Mouse (Mus musculus): Measurements from ENCODE around the gene Mars. TPM values are rescaled to one million over a fixed set of nuclear protein-coding genes. Genes with fewer than 3 reads are reported as not detected.

Gene Mars
- polyA plus RNA-seq, 1 experiment from 2014 or later = 104 TPM

- Histone ChIP-seq H3K9me3 (replicated peaks; ENCODE audit: control insufficient read depth, low read length) (no peaks in the 10 kb centered on the region), H3K9ac (ENCODE audit: low read depth, low read length) (no peak overlapping the region), H3K4me3 (ENCODE audit: low read depth, low read length) (no peak overlapping the region), H3K4me1 (ENCODE audit: control insufficient read depth, insufficient read depth, low read length) (peaks cover 35% of the 10 kb centered on the region), H3K27me3 (ENCODE audit: control insufficient read depth, insufficient read depth, low read length) (no peaks in the 10 kb centered on the region), H3K36me3 (ENCODE audit: control insufficient read depth, insufficient read depth, low read length) (peaks cover 30% of the 10 kb centered on the region), H3K27ac (ENCODE audit: low read depth, low read length) (no peak overlapping the region), H3K4me2 (no peak overlapping the region)
- ATAC-seq (replicated peaks; ENCODE audit: insufficient number of reproducible peaks, low FRiP score, low TSS enrichment) = no peak
- 85% methylated on average over 3 of the region's 3 CpGs for WGBS (ENCODE audit: insufficient replicate concordance)
Observed at GRCm38 (mm10) chr10:127293590-127294113, 17.9 kb downstream of the Mars start.

GRCm38 (mm10) chr10:127292987-127293538 is 18.5 kb downstream of the Mars start:
- no peak overlapping the region for H3K9ac ChIP-seq (ENCODE audit: low read depth, low read length)
- H3K36me3 ChIP-seq (ENCODE audit: control insufficient read depth, insufficient read depth, low read length) = peaks cover 30% of the 10 kb centered on the region
- 70% methylated on average over 6 of the region's 6 CpGs for WGBS (ENCODE audit: insufficient replicate concordance)
- peaks cover 36% of the 10 kb centered on the region for H3K4me1 ChIP-seq (ENCODE audit: control insufficient read depth, insufficient read depth, low read length)
- H3K9me3 ChIP-seq (replicated peaks; ENCODE audit: control insufficient read depth, low read length) = no peaks in the 10 kb centered on the region
- peak overlapping the region; percentile 16; the same call in 1 of the 2 replicates for H3K4me3 ChIP-seq (ENCODE audit: low read depth, low read length)
- peak overlapping the region; percentile 93 for H3K4me2 ChIP-seq
- H3K27me3 ChIP-seq (ENCODE audit: control insufficient read depth, insufficient read depth, low read length) = no peaks in the 10 kb centered on the region
- no peak for ATAC-seq (replicated peaks; ENCODE audit: insufficient number of reproducible peaks, low FRiP score, low TSS enrichment)
- H3K27ac ChIP-seq (ENCODE audit: low read depth, low read length) = no peak overlapping the region

GRCm38 (mm10) chr10:127291881-127292638 is 19.5 kb downstream of the Mars start:
- H3K9me3 ChIP-seq (replicated peaks; ENCODE audit: control insufficient read depth, low read length) = no peaks in the 10 kb centered on the region
- H3K27ac ChIP-seq (ENCODE audit: low read depth, low read length) = peak overlapping the region; percentile 98
- 13% methylated on average over 5 of the region's 5 CpGs for WGBS (ENCODE audit: insufficient replicate concordance)
- no peaks in the 10 kb centered on the region for H3K27me3 ChIP-seq (ENCODE audit: control insufficient read depth, insufficient read depth, low read length)
- peak overlapping the region; percentile 84 for H3K4me3 ChIP-seq (ENCODE audit: low read depth, low read length)
- peak overlapping the region; percentile 88 for H3K9ac ChIP-seq (ENCODE audit: low read depth, low read length)
- H3K4me1 ChIP-seq (ENCODE audit: control insufficient read depth, insufficient read depth, low read length) = peaks cover 38% of the 10 kb centered on the region
- peak overlapping the region; percentile 93 for H3K4me2 ChIP-seq
- peaks cover 29% of the 10 kb centered on the region for H3K36me3 ChIP-seq (ENCODE audit: control insufficient read depth, insufficient read depth, low read length)
- no peak for ATAC-seq (replicated peaks; ENCODE audit: insufficient number of reproducible peaks, low FRiP score, low TSS enrichment)

- Histone ChIP-seq H3K4me2 (peak overlapping the region; percentile 93), H3K4me3 (ENCODE audit: low read depth, low read length) (peak overlapping the region; percentile 84), H3K4me1 (ENCODE audit: control insufficient read depth, insufficient read depth, low read length) (peaks cover 44% of the 10 kb centered on the region), H3K9ac (ENCODE audit: low read depth, low read length) (peak overlapping the region; percentile 88), H3K27me3 (ENCODE audit: control insufficient read depth, insufficient read depth, low read length) (no peaks in the 10 kb centered on the region), H3K9me3 (replicated peaks; ENCODE audit: control insufficient read depth, low read length) (no peaks in the 10 kb centered on the region), H3K36me3 (ENCODE audit: control insufficient read depth, insufficient read depth, low read length) (peaks cover 31% of the 10 kb centered on the region), H3K27ac (ENCODE audit: low read depth, low read length) (peak overlapping the region; percentile 98)
- 2% methylated on average over 19 of the region's 19 CpGs for WGBS (ENCODE audit: insufficient replicate concordance)
- ATAC-seq (replicated peaks; ENCODE audit: insufficient number of reproducible peaks, low FRiP score, low TSS enrichment) = peak; percentile 43; the same call in 1 of the 2 replicates
Observed at GRCm38 (mm10) chr10:127290930-127291880, 20.4 kb downstream of the Mars start.

GRCm38 (mm10) chr10:127290307-127290929 is 21.2 kb downstream of the Mars start:
- peak; percentile 88 for ATAC-seq (replicated peaks; ENCODE audit: insufficient number of reproducible peaks, low FRiP score, low TSS enrichment)
- Histone ChIP-seq H3K4me1 (ENCODE audit: control insufficient read depth, insufficient read depth, low read length) (peaks cover 49% of the 10 kb centered on the region), H3K36me3 (ENCODE audit: control insufficient read depth, insufficient read depth, low read length) (peaks cover 30% of the 10 kb centered on the region), H3K4me3 (ENCODE audit: low read depth, low read length) (peak overlapping the region; percentile 84), H3K9ac (ENCODE audit: low read depth, low read length) (peak overlapping the region; percentile 88), H3K27ac (ENCODE audit: low read depth, low read length) (peak overlapping the region; percentile 98), H3K4me2 (peak overlapping the region; percentile 93), H3K9me3 (replicated peaks; ENCODE audit: control insufficient read depth, low read length) (no peaks in the 10 kb centered on the region), H3K27me3 (ENCODE audit: control insufficient read depth, insufficient read depth, low read length) (no peaks in the 10 kb centered on the region)
- WGBS (ENCODE audit: insufficient replicate concordance) = under 1% methylated on average over 45 of the region's 47 CpGs

GRCm38 (mm10) chr10:127289573-127290191 is 21.9 kb downstream of the Mars start:
- H3K4me1 ChIP-seq (ENCODE audit: control insufficient read depth, insufficient read depth, low read length) = peaks cover 49% of the 10 kb centered on the region
- H3K9me3 ChIP-seq (replicated peaks; ENCODE audit: control insufficient read depth, low read length) = no peaks in the 10 kb centered on the region
- WGBS (ENCODE audit: insufficient replicate concordance) = 1% methylated on average over 15 of the region's 15 CpGs
- H3K36me3 ChIP-seq (ENCODE audit: control insufficient read depth, insufficient read depth, low read length) = peaks cover 28% of the 10 kb centered on the region
- no peaks in the 10 kb centered on the region for H3K27me3 ChIP-seq (ENCODE audit: control insufficient read depth, insufficient read depth, low read length)
- peak overlapping the region; percentile 98 for H3K27ac ChIP-seq (ENCODE audit: low read depth, low read length)
- H3K4me2 ChIP-seq = peak overlapping the region; percentile 93
- 0 out of 2 replicates have a peak, but pooled peaks have one; percentile 8 for ATAC-seq (replicated peaks; ENCODE audit: insufficient number of reproducible peaks, low FRiP score, low TSS enrichment)
- H3K9ac ChIP-seq (ENCODE audit: low read depth, low read length) = peak overlapping the region; percentile 87
- H3K4me3 ChIP-seq (ENCODE audit: low read depth, low read length) = peak overlapping the region; percentile 84

- Histone ChIP-seq H3K4me2 (peak within 1 kb of the TSS; percentile 93), H3K9ac (ENCODE audit: low read depth, low read length) (peak within 1 kb of the TSS; percentile 87), H3K4me1 (ENCODE audit: control insufficient read depth, insufficient read depth, low read length) (peaks cover 49% of the 10 kb centered on the region), H3K4me3 (ENCODE audit: low read depth, low read length) (peak within 1 kb of the TSS; percentile 84), H3K27me3 (ENCODE audit: control insufficient read depth, insufficient read depth, low read length) (no peaks in the 10 kb centered on the region), H3K27ac (ENCODE audit: low read depth, low read length) (peak within 1 kb of the TSS; percentile 98), H3K9me3 (replicated peaks; ENCODE audit: control insufficient read depth, low read length) (no peaks in the 10 kb centered on the region), H3K36me3 (ENCODE audit: control insufficient read depth, insufficient read depth, low read length) (peaks cover 29% of the 10 kb centered on the region)
- peak; percentile 53 for ATAC-seq (replicated peaks; ENCODE audit: insufficient number of reproducible peaks, low FRiP score, low TSS enrichment)
- 3% methylated on average over 32 of the region's 65 CpGs for WGBS (ENCODE audit: insufficient replicate concordance)
Observed at GRCm38 (mm10) chr10:127288800-127289572, 22.6 kb downstream of the Mars start, which contains the start of gene Mbd6. Gene Mbd6 (minus strand): TSS chr10:127289018.
